Mouse (Mus musculus) intestine, postnatal 0 days (tissue): ENCODE data around the gene Il9. TPM values are rescaled to one million over a fixed set of nuclear protein-coding genes. Genes with fewer than 3 reads are reported as not detected.

Source experiments
- ATAC-seq: fragments of 200-750 bp; cut with Nextera tagmentation; 2 replicates; pipeline ENCODE4 v1.8.0; 2017; ENCODE audit warnings: mild to moderate bottlenecking, moderate TSS enrichment, moderate library complexity
- H3K27ac ChIP-seq: fragments of 300-500 bp; sonication (generic); 2 replicates; pipeline ENCODE4 v1.5.1; 2014; ENCODE audit warnings: mild to moderate bottlenecking, low read depth, low read length, moderate library complexity
- H3K27me3 ChIP-seq: fragments of 300-500 bp; sonication (generic); replicated peaks from 2 replicates; pipeline ENCODE4 v1.6.1; 2014; ENCODE audit warnings: low read length, mixed read lengths; ENCODE audit not compliant: control insufficient read depth, insufficient read depth
- H3K36me3 ChIP-seq: fragments of 300-500 bp; sonication (generic); 2 replicates; pipeline ENCODE4 v1.6.1; 2014; ENCODE audit warnings: mild to moderate bottlenecking, moderate library complexity; ENCODE audit not compliant: control insufficient read depth, insufficient read depth
- H3K4me1 ChIP-seq: fragments of 300-500 bp; sonication (generic); replicated peaks from 2 replicates; pipeline ENCODE4 v1.6.1; 2014; ENCODE audit warnings: antibody characterized with exemption, low read length, mixed read lengths; ENCODE audit not compliant: control insufficient read depth, insufficient read depth
- H3K4me2 ChIP-seq: fragments of 300-500 bp; sonication (generic); replicated peaks from 2 replicates; pipeline ENCODE4 v1.6.1; 2014; ENCODE audit warnings: low read depth, mild to moderate bottlenecking, moderate library complexity
- H3K4me3 ChIP-seq: fragments of 300-500 bp; sonication (generic); 2 replicates; pipeline ENCODE4 v1.5.1; 2014; ENCODE audit warnings: low read depth, low read length
- H3K9ac ChIP-seq: fragments of 300-500 bp; sonication (generic); 2 replicates; pipeline ENCODE4 v1.6.1; 2014; ENCODE audit warnings: mild to moderate bottlenecking, low read depth, low read length
- H3K9me3 ChIP-seq: fragments of 300-500 bp; sonication (generic); 2 replicates; pipeline ENCODE4 v1.6.1; 2016; ENCODE audit warnings: mixed run types; ENCODE audit not compliant: control insufficient read depth
- CTCF ChIP-seq: sonication (generic); IDR thresholded peaks from 2 replicates; pipeline ENCODE4 v1.5.1; 2016; ENCODE audit warnings: low read depth, mild to moderate bottlenecking, control low read depth, antibody characterized with exemption, moderate library complexity
- WGBS: fragments of 180-500 bp; shearing (Covaris S2); extraction: QIAGEN DNeasy Blood & Tissue Kit; methylation state at CpG from one replicate; pipeline ENCODE4 v1.1.7; 2014; 5-methylcytosine and 5-hydroxymethylcytosine counted together
- polyA plus RNA-seq: library from polyadenylated mRNA; unstranded; fragments of >200 nt; fragmentation: Nextera tagmentation; extraction: Ambion mirVana; gene quantifications from 2 replicates; pipeline ENCODE4 v1.2.1, GENCODE M21; 2015

The Il9 gene
- polyA plus RNA-seq, 1 experiment from 2014 or later, result not detected

DNA sequence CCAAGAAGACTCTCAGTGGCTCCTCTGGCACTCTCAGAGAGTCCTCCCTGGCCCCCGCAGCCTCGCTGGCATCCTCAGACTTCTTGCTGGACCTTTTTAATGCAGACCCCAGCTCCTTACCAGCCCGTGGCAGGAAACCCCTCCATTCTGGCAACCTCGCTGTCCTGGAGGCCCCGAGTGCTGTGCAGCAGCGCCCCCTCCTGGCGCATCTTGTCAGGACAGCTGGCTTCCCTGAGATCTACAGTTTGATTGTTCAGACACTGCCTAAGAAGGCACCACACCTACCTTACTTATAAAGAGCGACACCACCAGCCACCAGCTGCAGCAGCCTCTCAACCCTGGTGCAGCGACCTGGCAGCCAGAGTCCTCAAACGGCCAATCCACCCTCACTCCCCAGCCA is 48.6 kb downstream of the Il9 start:
- H3K9ac ChIP-seq, result no peak overlapping the region
- 18% methylated on average over 10 of the region's 10 CpGs for WGBS
- no peak for ATAC-seq

DNA sequence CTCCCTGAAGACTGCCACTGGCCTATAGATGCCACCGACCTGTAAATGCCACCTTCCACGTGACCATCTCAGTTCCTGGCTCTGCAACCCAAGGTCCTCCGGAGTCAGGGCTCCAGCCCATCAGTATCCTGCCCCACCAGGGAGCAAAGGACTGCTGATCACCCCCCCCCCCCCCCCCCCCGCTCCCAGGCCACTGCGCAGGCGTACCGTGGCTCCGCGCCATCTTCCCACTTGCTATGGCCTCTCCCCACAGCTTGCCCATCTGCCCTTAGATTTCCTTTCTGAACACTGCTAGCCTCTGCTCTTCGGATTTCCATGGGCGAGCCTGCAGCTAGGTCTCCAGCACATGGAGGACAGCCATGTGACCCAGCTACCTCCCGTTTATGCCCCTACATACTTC is 49.5 kb downstream of the Il9 start:
- Histone ChIP-seq H3K4me1 (no peaks in the 10 kb centered on the region), H3K36me3 (no peaks in the 10 kb centered on the region), H3K27ac (no peak overlapping the region), H3K4me3 (no peak overlapping the region), H3K9ac (no peak overlapping the region), H3K9me3 (no peaks in the 10 kb centered on the region), H3K4me2 (no peak overlapping the region), H3K27me3 (peaks cover 12% of the 10 kb centered on the region; the same call in 1 of the 2 replicates)
- 84% methylated on average over 8 of the region's 12 CpGs for WGBS
- TF ChIP-seq CTCF, result no peak
- no peak for ATAC-seq

More for the DNA sequence above, 48.6 kb downstream of the Il9 start:
- Histone ChIP-seq H3K27ac (no peak overlapping the region), H3K27me3 (peaks cover 19% of the 10 kb centered on the region), H3K36me3 (no peaks in the 10 kb centered on the region), H3K4me3 (no peak overlapping the region), H3K4me2 (no peak overlapping the region), H3K4me1 (no peaks in the 10 kb centered on the region; the same call in 1 of the 2 replicates), H3K9me3 (no peaks in the 10 kb centered on the region)
- peak; percentile 86 for TF ChIP-seq CTCF

Other genes starting within 250 kb of the Il9 start
- not detected in 2 replicates for gene Neurog1, start 230.1 kb downstream of the Il9 start, polyA plus RNA-seq
- gene Cxcl14, start 185.7 kb downstream of the Il9 start, polyA plus RNA-seq, result 19.3 and 19.4 TPM in 2 replicates
- gene Gm3045, start 55.7 kb downstream of the Il9 start, polyA plus RNA-seq, result not detected in 2 replicates
- 0.03 TPM in 1 of 2 replicates, not detected in the other for gene Slc25a48, start 43.9 kb downstream of the Il9 start, polyA plus RNA-seq
- gene Fbxl21, start 40.2 kb upstream of the Il9 start, polyA plus RNA-seq, result 3.7 and 4.0 TPM in 2 replicates
- gene Lect2, start 66.3 kb upstream of the Il9 start, polyA plus RNA-seq, result 48.8 and 59.0 TPM in 2 replicates
- gene Tgfbi, start 127.3 kb upstream of the Il9 start, polyA plus RNA-seq, result 101 and 105 TPM in 2 replicates
- gene Smad5, start 220.8 kb upstream of the Il9 start, polyA plus RNA-seq, result 8.5 and 11.9 TPM in 2 replicates